Mouse (Mus musculus): ENCODE measurements at regions not wholly inside any gene's neighbourhood (a gene's known extent, or its start where the extent isn't known, plus 50 kb on each side); places are given as distances from the start of the nearest gene placed in this dataset.

DNA sequence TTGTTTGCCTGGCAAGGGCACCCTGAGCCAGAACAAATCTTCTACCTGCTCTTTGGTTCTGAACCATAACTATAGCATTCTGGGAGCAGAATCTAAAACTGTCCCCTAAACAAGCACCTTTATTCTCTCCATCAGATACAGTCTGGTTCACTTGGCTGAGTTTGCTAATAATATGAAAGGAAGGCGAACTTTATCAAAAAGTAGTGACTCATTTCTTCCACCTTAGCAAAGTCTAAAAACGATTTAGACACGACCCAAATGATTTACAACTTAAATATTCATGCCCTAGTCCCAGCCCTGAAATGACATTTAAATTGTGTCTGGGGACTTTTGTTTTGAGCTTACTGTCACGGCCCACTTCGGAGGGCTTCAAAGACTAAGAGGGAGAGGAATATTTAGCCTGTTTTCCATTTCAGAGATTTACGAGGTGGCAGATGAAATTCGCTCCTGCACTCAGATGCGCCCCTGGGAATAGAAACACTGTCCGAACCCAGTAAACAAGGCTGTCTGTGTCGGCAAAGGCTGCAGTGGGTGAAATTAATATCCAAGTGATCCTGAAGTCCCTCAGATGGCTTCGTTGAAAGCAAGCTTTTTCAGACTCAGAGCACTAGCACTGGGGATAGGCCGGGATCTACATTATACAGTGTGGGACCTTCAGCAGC lies 184.6 kb downstream of the Rps15a start:
- H3K4me2 ChIP-seq (replicated peaks), result no peak overlapping the region
- no peaks in the 10 kb centered on the region for H3K9me3 ChIP-seq
- no peaks in the 10 kb centered on the region for H3K27me3 ChIP-seq
- no peak for ATAC-seq (ENCODE audit: insufficient number of reproducible peaks, insufficient read depth, low FRiP score, low TSS enrichment)
- H3K36me3 ChIP-seq, result no peaks in the 10 kb centered on the region
- H3K27ac ChIP-seq, result no peak overlapping the region
- 73% methylated on average over 12 of the region's 12 CpGs for WGBS
- H3K9ac ChIP-seq, result no peak overlapping the region
- no peak overlapping the region for H3K4me3 ChIP-seq
- no peaks in the 10 kb centered on the region for H3K4me1 ChIP-seq

DNA sequence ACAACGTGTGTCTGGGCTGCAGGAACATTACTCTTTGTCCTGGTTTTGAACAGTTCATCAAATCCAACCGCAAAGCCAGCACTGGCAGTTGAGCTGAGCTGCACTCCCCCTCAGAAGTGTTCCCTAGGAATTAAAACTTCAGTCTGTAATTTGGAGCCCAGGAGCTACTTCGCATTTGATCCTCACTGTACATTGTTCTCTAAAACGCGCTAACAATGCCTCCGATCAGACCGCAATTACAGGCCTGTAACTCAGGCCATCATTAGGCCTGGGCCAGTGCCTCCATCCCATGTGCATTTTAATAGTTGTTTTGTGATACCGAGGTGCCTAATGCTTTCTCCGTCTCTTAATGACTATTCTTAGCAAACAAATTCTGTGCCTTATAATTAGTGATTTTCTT lies 185.6 kb downstream of the Rps15a start:
- no peaks in the 10 kb centered on the region for H3K36me3 ChIP-seq
- H3K9me3 ChIP-seq, result no peaks in the 10 kb centered on the region
- H3K4me1 ChIP-seq, result no peaks in the 10 kb centered on the region
- no peak overlapping the region for H3K27ac ChIP-seq
- no peak for ATAC-seq (ENCODE audit: insufficient number of reproducible peaks, insufficient read depth, low FRiP score, low TSS enrichment)
- H3K4me2 ChIP-seq (replicated peaks), result no peak overlapping the region
- H3K27me3 ChIP-seq, result no peaks in the 10 kb centered on the region
- H3K9ac ChIP-seq, result no peak overlapping the region
- no peak overlapping the region for H3K4me3 ChIP-seq
- 74% methylated on average over 9 of the region's 9 CpGs for WGBS

DNA sequence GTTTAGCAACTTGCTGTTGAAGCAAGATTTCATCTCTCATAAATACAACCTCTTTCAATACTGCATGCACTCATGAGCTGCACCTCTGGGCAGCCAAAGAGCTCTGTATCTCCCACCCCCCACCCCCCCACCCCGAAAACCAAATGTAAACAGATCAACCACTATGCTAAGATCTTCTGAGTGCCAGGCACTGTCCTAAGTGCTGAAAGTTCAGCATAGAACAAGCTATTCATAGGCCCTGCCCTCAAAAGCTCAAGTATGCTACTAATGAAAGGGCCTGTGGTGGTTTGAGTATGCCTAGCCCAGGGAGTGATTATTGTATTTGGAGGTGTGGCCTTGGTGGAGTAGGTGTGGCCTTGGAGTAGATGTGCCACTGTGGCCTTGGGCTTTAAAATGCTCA lies 189.6 kb downstream of the Rps15a start:
- Histone ChIP-seq H3K27me3 (no peaks in the 10 kb centered on the region), H3K4me1 (no peaks in the 10 kb centered on the region), H3K27ac (no peak overlapping the region), H3K4me3 (no peak overlapping the region), H3K9ac (no peak overlapping the region), H3K36me3 (no peaks in the 10 kb centered on the region), H3K4me2 (replicated peaks) (no peak overlapping the region), H3K9me3 (no peaks in the 10 kb centered on the region)
- no peak for ATAC-seq (ENCODE audit: insufficient number of reproducible peaks, insufficient read depth, low FRiP score, low TSS enrichment)
- 28% methylated on average over 1 of the region's 1 CpGs for WGBS

DNA sequence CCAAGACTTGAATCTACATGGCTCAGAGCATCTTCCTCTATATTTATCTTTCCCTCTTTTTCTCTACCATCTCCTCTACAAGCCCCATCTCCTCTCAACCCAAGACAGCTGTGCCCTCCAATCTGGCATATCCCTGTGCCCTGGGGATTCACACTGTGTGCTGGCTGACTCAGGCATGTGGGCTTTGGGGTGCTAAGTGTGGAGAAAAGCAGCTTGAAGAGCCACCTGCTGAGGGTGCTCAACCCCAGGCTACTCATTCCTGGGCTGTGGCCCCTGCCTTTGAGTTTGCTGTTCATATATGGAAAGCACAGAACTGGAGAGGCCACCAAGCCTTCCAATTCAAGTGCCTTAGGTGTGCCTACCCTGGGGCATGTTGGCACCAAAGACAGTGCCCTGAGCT lies 193.7 kb downstream of the Rps15a start:
- Histone ChIP-seq H3K9ac (no peak overlapping the region), H3K27ac (no peak overlapping the region), H3K4me1 (no peaks in the 10 kb centered on the region), H3K36me3 (no peaks in the 10 kb centered on the region), H3K4me3 (no peak overlapping the region), H3K9me3 (no peaks in the 10 kb centered on the region), H3K4me2 (replicated peaks) (no peak overlapping the region), H3K27me3 (no peaks in the 10 kb centered on the region)
- ATAC-seq (ENCODE audit: insufficient number of reproducible peaks, insufficient read depth, low FRiP score, low TSS enrichment), result no peak

DNA sequence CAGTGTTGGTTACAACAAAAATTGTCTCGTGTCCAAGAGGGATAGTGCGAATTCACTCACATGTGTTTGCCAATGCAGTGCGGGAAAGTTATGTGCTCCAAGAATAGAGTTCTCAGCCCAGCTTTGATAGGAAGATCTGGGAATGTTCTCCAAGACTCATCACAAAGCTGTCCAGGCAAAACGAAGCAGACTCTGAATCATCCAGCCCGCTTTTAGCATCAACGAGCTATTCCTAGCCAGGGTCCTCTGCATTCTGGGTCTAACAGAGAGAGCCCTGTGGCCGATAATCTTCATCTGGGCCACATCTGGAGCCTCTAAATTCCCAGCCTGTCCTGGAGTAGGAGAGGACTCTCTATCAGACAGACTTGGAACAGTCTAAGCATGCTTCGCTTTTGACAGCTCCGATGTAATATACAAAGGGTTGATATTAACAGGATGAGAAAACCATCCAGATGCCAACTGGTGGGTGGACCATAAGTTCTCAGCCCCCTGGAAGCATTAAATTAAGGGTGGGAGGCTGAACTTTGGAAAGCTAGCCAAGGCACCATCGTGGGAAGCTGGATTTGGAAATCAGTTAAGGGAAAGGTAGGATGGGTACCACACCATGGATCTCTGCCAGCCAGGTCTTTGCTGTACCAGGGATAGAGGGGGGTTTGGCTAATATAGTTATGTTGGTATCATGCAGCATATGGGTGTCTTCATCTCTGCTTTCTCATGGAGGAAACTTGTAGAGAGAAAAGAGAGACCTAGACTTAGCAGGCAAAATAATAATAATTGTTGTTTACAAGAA lies 197.6 kb downstream of the Rps15a start:
- H3K27ac ChIP-seq, result no peak overlapping the region
- no peaks in the 10 kb centered on the region for H3K9me3 ChIP-seq
- no peak overlapping the region for H3K4me3 ChIP-seq
- ATAC-seq (ENCODE audit: insufficient number of reproducible peaks, insufficient read depth, low FRiP score, low TSS enrichment), result no peak
- H3K4me1 ChIP-seq, result no peaks in the 10 kb centered on the region
- no peaks in the 10 kb centered on the region for H3K36me3 ChIP-seq
- H3K27me3 ChIP-seq, result no peaks in the 10 kb centered on the region
- 91% methylated on average over 10 of the region's 10 CpGs for WGBS
- no peak overlapping the region for H3K4me2 ChIP-seq (replicated peaks)
- H3K9ac ChIP-seq, result no peak overlapping the region

DNA sequence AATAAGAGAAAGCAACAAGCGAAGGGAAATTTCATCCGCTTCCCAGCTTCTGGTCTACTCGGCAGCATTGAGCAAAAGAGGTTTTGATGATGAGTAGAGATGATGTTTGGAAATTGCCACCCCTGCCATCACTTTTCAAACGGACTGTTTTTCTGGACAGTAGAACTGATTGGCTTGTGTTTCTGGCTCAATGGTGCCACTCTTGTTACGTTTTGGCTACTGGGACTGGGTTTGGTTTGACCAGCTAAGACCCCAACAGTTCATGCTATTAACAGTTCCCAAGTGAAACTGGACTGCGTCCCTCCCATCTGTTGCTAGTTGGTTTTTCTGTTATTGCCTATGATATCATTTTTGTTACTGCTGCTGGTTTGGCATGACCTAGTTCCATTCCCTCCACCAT lies 199.1 kb downstream of the Rps15a start:
- Histone ChIP-seq H3K4me1 (no peaks in the 10 kb centered on the region), H3K4me3 (no peak overlapping the region), H3K36me3 (no peaks in the 10 kb centered on the region), H3K9me3 (no peaks in the 10 kb centered on the region), H3K27me3 (no peaks in the 10 kb centered on the region), H3K27ac (no peak overlapping the region), H3K4me2 (replicated peaks) (no peak overlapping the region), H3K9ac (no peak overlapping the region)
- WGBS, result 92% methylated on average over 6 of the region's 6 CpGs
- no peak for ATAC-seq (ENCODE audit: insufficient number of reproducible peaks, insufficient read depth, low FRiP score, low TSS enrichment)

DNA sequence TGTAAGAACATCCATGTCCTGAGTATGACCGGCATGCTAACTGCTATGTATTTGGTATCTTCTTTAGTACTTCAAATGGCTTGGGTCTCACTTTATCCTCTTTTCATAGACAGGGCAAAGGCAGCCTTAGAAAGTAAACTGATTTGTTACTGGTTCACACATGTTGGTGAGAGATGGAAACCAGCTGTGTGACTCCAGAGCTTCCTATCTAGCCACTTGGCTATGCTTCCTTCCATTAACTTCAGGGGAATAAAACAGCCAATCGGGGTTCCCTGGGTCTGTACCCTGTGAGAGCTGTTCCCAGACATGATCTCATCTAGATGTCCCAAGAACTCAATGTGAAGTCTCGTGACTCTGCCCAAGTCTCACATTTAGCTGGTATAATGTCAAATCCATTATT lies 203.5 kb downstream of the Rps15a start:
- WGBS, result 69% methylated on average over 3 of the region's 3 CpGs
- ATAC-seq (ENCODE audit: insufficient number of reproducible peaks, insufficient read depth, low FRiP score, low TSS enrichment), result no peak
- Histone ChIP-seq H3K9me3 (no peaks in the 10 kb centered on the region), H3K27ac (no peak overlapping the region), H3K27me3 (no peaks in the 10 kb centered on the region), H3K36me3 (no peaks in the 10 kb centered on the region), H3K4me3 (no peak overlapping the region), H3K9ac (no peak overlapping the region), H3K4me2 (replicated peaks) (no peak overlapping the region), H3K4me1 (no peaks in the 10 kb centered on the region)

DNA sequence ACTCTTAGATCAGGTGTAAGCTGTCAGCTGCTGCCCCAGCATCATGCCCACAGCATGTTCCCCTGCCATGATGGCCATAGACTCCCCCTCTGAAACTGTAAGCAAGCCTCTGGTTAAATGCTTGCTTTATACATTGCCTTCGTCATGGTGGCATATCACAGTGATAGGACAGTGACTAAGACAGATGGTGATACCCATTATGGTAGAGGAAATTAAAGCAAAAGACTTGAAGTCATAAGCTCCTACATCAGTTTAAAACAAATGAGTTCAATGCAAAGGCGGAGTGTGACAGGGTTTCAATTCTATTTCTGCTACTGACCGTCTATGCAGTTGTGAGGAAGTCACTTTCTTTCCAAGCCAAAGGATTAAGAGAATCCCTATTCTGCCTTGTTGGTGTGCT lies 204.9 kb downstream of the Rps15a start:
- ATAC-seq (ENCODE audit: insufficient number of reproducible peaks, insufficient read depth, low FRiP score, low TSS enrichment), result no peak
- Histone ChIP-seq H3K27me3 (no peaks in the 10 kb centered on the region), H3K27ac (no peak overlapping the region), H3K36me3 (no peaks in the 10 kb centered on the region), H3K4me1 (no peaks in the 10 kb centered on the region), H3K4me2 (replicated peaks) (no peak overlapping the region), H3K9me3 (no peaks in the 10 kb centered on the region), H3K9ac (no peak overlapping the region), H3K4me3 (no peak overlapping the region)
- WGBS, result 87% methylated on average over 3 of the region's 3 CpGs

DNA sequence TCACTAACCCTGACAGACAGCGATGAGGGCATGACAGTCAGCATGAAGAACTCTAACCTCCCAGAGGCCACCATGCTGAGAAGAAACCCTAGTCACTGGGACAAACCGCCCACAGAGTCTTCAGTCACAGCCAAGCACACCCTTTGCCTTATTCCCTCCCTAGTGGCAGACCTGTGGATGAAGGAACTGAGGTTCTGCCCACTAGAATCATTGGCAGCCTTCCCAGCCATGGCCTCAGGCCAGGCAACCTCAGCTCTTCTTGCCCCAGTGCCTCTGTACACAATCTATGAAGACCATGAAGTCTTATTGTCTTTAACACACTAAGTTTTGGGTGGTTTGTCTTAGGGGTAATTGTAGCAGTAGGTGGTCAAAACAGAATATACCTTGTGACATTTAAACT lies 219.5 kb downstream of the Rps15a start:
- Histone ChIP-seq H3K9ac (no peak overlapping the region), H3K27me3 (no peaks in the 10 kb centered on the region), H3K36me3 (no peaks in the 10 kb centered on the region), H3K4me1 (no peaks in the 10 kb centered on the region), H3K27ac (no peak overlapping the region), H3K4me2 (replicated peaks) (no peak overlapping the region), H3K9me3 (no peaks in the 10 kb centered on the region), H3K4me3 (no peak overlapping the region)
- WGBS, result 83% methylated on average over 2 of the region's 2 CpGs
- ATAC-seq (ENCODE audit: insufficient number of reproducible peaks, insufficient read depth, low FRiP score, low TSS enrichment), result no peak

DNA sequence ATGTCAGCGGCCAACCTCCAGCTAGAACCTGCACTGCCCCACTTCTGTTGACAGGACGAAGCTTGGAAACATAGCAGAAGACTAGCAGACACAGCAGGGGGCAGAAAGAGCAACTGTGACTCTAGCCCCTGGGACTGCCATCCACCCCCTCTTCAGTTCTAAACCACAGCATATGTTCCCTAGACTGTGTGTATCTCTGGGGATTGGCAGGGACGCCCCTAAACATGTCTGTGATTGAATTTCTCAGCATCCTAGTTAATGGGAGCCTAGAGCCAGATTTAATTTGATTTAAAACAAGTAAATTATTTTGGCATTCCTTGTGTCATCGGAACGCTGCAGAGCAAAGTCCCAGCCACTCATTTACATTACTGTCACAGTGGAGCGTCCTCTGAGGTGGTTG lies 228.7 kb downstream of the Rps15a start:
- Histone ChIP-seq H3K27me3 (0 out of 2 replicates have a peak, but pooled peaks cover 5% of the 10 kb centered on the region), H3K4me1 (no peaks in the 10 kb centered on the region), H3K27ac (no peak overlapping the region), H3K4me3 (no peak overlapping the region), H3K36me3 (no peaks in the 10 kb centered on the region), H3K9ac (no peak overlapping the region), H3K4me2 (replicated peaks) (no peak overlapping the region), H3K9me3 (no peaks in the 10 kb centered on the region)
- ATAC-seq (ENCODE audit: insufficient number of reproducible peaks, insufficient read depth, low FRiP score, low TSS enrichment), result no peak
- WGBS, result 69% methylated on average over 6 of the region's 6 CpGs

DNA sequence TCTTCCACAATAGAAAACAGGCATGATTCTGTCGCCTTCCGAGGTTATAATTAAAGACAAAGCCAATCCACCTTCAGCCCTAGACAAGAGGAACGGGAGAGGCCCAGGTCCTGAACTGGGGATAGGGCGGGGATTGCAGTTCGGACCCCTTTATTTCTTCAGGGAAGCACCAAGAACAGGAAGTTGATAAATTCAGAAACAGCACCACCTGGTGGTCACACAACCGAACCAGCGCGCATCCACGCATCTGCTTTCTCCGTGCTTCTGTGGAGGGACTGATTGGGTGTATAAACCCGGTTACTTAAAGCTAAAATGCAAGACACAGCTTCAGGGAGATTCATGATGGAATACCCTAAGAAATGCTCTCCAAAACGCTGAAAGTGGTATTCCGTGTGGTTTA lies 233.2 kb downstream of the Rps15a start:
- Histone ChIP-seq H3K9me3 (no peaks in the 10 kb centered on the region), H3K27me3 (0 out of 2 replicates have a peak, but pooled peaks cover 5% of the 10 kb centered on the region), H3K9ac (no peak overlapping the region), H3K36me3 (no peaks in the 10 kb centered on the region), H3K4me1 (no peaks in the 10 kb centered on the region), H3K27ac (no peak overlapping the region), H3K4me3 (no peak overlapping the region), H3K4me2 (replicated peaks) (no peak overlapping the region)
- no peak for ATAC-seq (ENCODE audit: insufficient number of reproducible peaks, insufficient read depth, low FRiP score, low TSS enrichment)
- WGBS, result 6% methylated on average over 13 of the region's 13 CpGs

DNA sequence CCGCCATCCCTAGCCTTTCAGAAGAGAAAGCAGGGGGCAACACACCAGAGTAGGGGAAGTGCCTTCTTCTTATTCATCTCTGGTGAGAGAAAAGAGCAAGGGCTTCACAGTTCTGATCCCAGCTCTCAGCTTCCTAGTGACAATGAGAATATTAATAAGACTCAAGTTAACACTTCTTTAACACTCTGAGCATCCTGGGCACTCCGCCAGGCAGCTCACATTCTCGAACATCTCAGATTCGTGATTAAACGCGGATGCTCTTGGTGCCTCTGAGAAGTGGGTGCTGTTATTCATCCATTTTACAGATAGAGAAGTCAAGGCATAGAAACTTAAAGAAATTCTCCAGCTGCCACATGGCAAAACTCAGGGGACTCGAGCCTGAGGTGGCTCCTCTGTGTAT lies 237.1 kb downstream of the Rps15a start:
- H3K36me3 ChIP-seq, result no peaks in the 10 kb centered on the region
- 81% methylated on average over 7 of the region's 7 CpGs for WGBS

More for the DNA sequence above, 237.1 kb downstream of the Rps15a start:
- Histone ChIP-seq H3K4me2 (replicated peaks) (no peak overlapping the region), H3K27ac (no peak overlapping the region), H3K27me3 (no peaks in the 10 kb centered on the region), H3K4me3 (no peak overlapping the region), H3K9me3 (no peaks in the 10 kb centered on the region), H3K4me1 (no peaks in the 10 kb centered on the region), H3K9ac (no peak overlapping the region)
- no peak for ATAC-seq (ENCODE audit: insufficient number of reproducible peaks, insufficient read depth, low FRiP score, low TSS enrichment)

Data from embryonic facial prominence, embryonic 12.5 days (tissue).